Mouse (Mus musculus): ENCODE results near the gene Slc34a3.

- TF ChIP-seq POLR2A (IDR thresholded peaks at IDR 0.05; ENCODE audit: borderline replicate concordance, extremely low read depth, insufficient read depth, insufficient read length, poor library complexity, severe bottlenecking) (no peak), CTCF (IDR thresholded peaks at IDR 0.05; ENCODE audit: borderline replicate concordance, extremely low read depth, insufficient read depth, insufficient read length) (no peak)
Observed at GRCm38 (mm10) chr2:25207593-25207992, 26.6 kb downstream of the Slc34a3 start.
